Comparison of ENCODE assay signal across 11 mouse cellular contexts in the genomic region with DNA sequence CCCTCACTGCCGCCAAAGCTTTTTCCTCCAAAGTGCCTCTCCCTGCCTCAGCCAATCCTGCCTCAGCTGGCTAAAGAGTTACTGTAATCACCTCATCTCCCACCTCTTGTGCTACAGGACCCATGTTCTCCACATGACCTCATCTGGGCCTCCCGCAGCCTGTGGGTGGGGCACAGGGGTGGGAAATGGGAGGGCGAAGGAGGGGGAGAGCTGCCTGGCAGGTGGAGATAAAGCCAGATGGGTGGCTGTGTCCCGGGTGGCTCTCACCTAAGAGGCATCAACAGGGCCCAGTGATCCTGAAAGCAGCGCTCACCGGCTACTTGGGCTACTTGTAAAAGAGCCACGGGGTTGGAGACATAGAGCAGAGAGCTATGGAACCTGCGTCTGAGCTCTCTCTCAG. TPM values are rescaled to one million over a fixed set of nuclear protein-coding genes. Genes with fewer than 3 reads are reported as not detected.
DNase-seq lines count a peak whose midpoint lies in the region; ATAC-seq and TF ChIP-seq lines count a peak whose summit lies in the region.
"Had no signal": no experiment of that assay in that cellular context is flagged by ENCODE, and none has a peak within 500 bp of the region (broad histone marks: within the 10 kb centered on the region; RNA-seq: fewer than 3 reads in every experiment).

No protein-coding gene starts in this region.

- H3K27me3 ChIP-seq in kidney, postnatal 0 days (ENCODE audit: insufficient read depth, low read length) = no peaks in the 10 kb centered on the region
- H3K27me3 ChIP-seq in kidney, embryonic 14.5 days (ENCODE audit: control insufficient read depth, insufficient read depth, low read length) = no peaks in the 10 kb centered on the region
- H3K27me3 ChIP-seq in embryonic facial prominence, embryonic 10.5 days (replicated peaks; ENCODE audit: low read depth, poor library complexity, severe bottlenecking) = 0 out of 2 replicates have a peak, but pooled peaks cover 5% of the 10 kb centered on the region
- H3K27me3 ChIP-seq in limb, embryonic 10.5 days (ENCODE audit: low read depth, poor library complexity, severe bottlenecking) = no peaks in the 10 kb centered on the region
- H3K27me3 ChIP-seq: forebrain, embryonic 12.5 days; neural tube, embryonic 12.5 days had no signal

- no peak for TF ChIP-seq CTCF in kidney, postnatal 0 days (IDR thresholded peaks at IDR 0.05; ENCODE audit: low read depth)

- H3K4me1 ChIP-seq in kidney, postnatal 0 days (replicated peaks; ENCODE audit: insufficient read depth, low read length) = peaks cover 8% of the 10 kb centered on the region; the same call in 1 of the 2 replicates
- H3K4me1 ChIP-seq in kidney, embryonic 14.5 days (ENCODE audit: control insufficient read depth, insufficient read depth, low read length) = no peaks in the 10 kb centered on the region
- H3K4me1 ChIP-seq in embryonic facial prominence, embryonic 10.5 days = peaks cover 52% of the 10 kb centered on the region
- peaks cover 25% of the 10 kb centered on the region for H3K4me1 ChIP-seq in limb, embryonic 10.5 days
- H3K4me1 ChIP-seq: neural tube, embryonic 12.5 days had no signal

- no peaks in the 10 kb centered on the region for H3K9me3 ChIP-seq in kidney, postnatal 0 days (replicated peaks; ENCODE audit: low read length)
- H3K9me3 ChIP-seq in kidney, embryonic 14.5 days (ENCODE audit: control insufficient read depth, low read length) = no peaks in the 10 kb centered on the region
- H3K9me3 ChIP-seq in embryonic facial prominence, embryonic 10.5 days = no peaks in the 10 kb centered on the region
- no peaks in the 10 kb centered on the region for H3K9me3 ChIP-seq in limb, embryonic 10.5 days (replicated peaks)
- H3K9me3 ChIP-seq: forebrain, embryonic 12.5 days; neural tube, embryonic 12.5 days had no signal

- H3K4me2 ChIP-seq in kidney, postnatal 0 days (ENCODE audit: low read length) = no peak overlapping the region
- H3K4me2 ChIP-seq in kidney, embryonic 14.5 days (replicated peaks; ENCODE audit: low read depth, low read length) = no peak overlapping the region
- H3K4me2 ChIP-seq: forebrain, embryonic 12.5 days; neural tube, embryonic 12.5 days had no signal

- H3K36me3 ChIP-seq in kidney, postnatal 0 days (ENCODE audit: insufficient read depth, low read length) = no peaks in the 10 kb centered on the region
- no peaks in the 10 kb centered on the region for H3K36me3 ChIP-seq in kidney, embryonic 14.5 days (ENCODE audit: control insufficient read depth, insufficient read depth, low read length)
- no peaks in the 10 kb centered on the region for H3K36me3 ChIP-seq in embryonic facial prominence, embryonic 10.5 days (replicated peaks)
- no peaks in the 10 kb centered on the region for H3K36me3 ChIP-seq in limb, embryonic 10.5 days
- H3K36me3 ChIP-seq: forebrain, embryonic 12.5 days; neural tube, embryonic 12.5 days had no signal

- DNase-seq in kidney, postnatal 0 days (ENCODE audit: low spot score) = no peak
- no peak for DNase-seq in embryonic facial prominence, embryonic 10.5 days (ENCODE audit: low spot score)
- no peak for DNase-seq in limb, embryonic 10.5 days (ENCODE audit: low spot score)
- peak; percentile 59 to 70 for DNase-seq in spleen, postnatal 14 days (ENCODE audit: low spot score in 2 of 2)
- no peak for DNase-seq in natural killer cell, adult 2 months (ENCODE audit: low spot score in 2 of 2)
- DNase-seq in frontal cortex, postnatal 14 days (ENCODE audit: low spot score in 2 of 2) = no peak
- DNase-seq: right cerebral cortex, postnatal 25 days had no signal

- H3K4me3 ChIP-seq in kidney, postnatal 0 days (replicated peaks; ENCODE audit: low read depth, low read length) = no peak overlapping the region
- no peak overlapping the region for H3K4me3 ChIP-seq in kidney, embryonic 14.5 days (ENCODE audit: low read length)
- H3K4me3 ChIP-seq in embryonic facial prominence, embryonic 10.5 days = no peak overlapping the region
- no peak overlapping the region for H3K4me3 ChIP-seq in limb, embryonic 10.5 days
- H3K4me3 ChIP-seq: forebrain, embryonic 12.5 days; neural tube, embryonic 12.5 days had no signal

- 0 out of 2 replicates have a peak overlapping the region, but pooled peaks have one; percentile 16 for H3K27ac ChIP-seq in kidney, postnatal 0 days
- no peak overlapping the region for H3K27ac ChIP-seq in kidney, embryonic 14.5 days (ENCODE audit: low read depth, low read length)
- H3K27ac ChIP-seq in embryonic facial prominence, embryonic 10.5 days (replicated peaks) = peak overlapping the region; percentile 67
- H3K27ac ChIP-seq in limb, embryonic 10.5 days = peak overlapping the region; percentile 37; the same call in 1 of the 2 replicates
- H3K27ac ChIP-seq: forebrain, embryonic 12.5 days; neural tube, embryonic 12.5 days had no signal

- H3K9ac ChIP-seq in kidney, postnatal 0 days (ENCODE audit: low read depth, low read length) = no peak overlapping the region
- H3K9ac ChIP-seq in kidney, embryonic 14.5 days (ENCODE audit: low read depth, low read length) = no peak overlapping the region
- H3K9ac ChIP-seq: forebrain, embryonic 12.5 days; neural tube, embryonic 12.5 days had no signal

- WGBS in kidney, postnatal 0 days = 49% methylated on average over 8 of the region's 8 CpGs
- 59% methylated on average over 8 of the region's 8 CpGs for WGBS in kidney, embryonic 14.5 days
- WGBS in embryonic facial prominence, embryonic 10.5 days = 71% methylated on average over 8 of the region's 8 CpGs
- WGBS in limb, embryonic 10.5 days = 80% methylated on average over 8 of the region's 8 CpGs

- no peak for ATAC-seq in kidney, postnatal 0 days (replicated peaks; ENCODE audit: low FRiP score, low read depth)
- no peak for ATAC-seq in kidney, embryonic 14.5 days (ENCODE audit: low FRiP score, low TSS enrichment)
- no peak for ATAC-seq in inflammation-experienced regulatory T-cells, adult 6 months

RNA-seq across cellular contexts. Expression of a gene that starts 44.9 kb away (rescaled TPM):
- 34.3 and 37.5 TPM in 2 replicates for polyA plus RNA-seq in kidney, postnatal 0 days (2015; fragmentation: Nextera tagmentation; extraction: Ambion mirVana)
- polyA plus RNA-seq in kidney, embryonic 14.5 days (2014; fragmentation: Nextera tagmentation; extraction: Ambion mirVana) = 5.9 and 10.2 TPM in 2 replicates
- 12.9 and 18.7 TPM in 2 replicates for polyA plus RNA-seq in embryonic facial prominence, embryonic 10.5 days (2016; fragmentation: Nextera tagmentation; extraction: Ambion mirVana)
- 5.1 and 7.9 TPM in 2 replicates for polyA plus RNA-seq in limb, embryonic 10.5 days (2016; fragmentation: Nextera tagmentation; extraction: Ambion mirVana)
- polyA plus RNA-seq in inflammation-experienced regulatory T-cells, adult 6 months (2017; shearing (Covaris generic)) = 1 to 10 TPM in 2 of 3 experiments, under 1 TPM in 1; 0.43 to 1.4 (median 1.4) TPM

Comparison
In these comparisons a context has a peak if more than half of its experiments do, and no peak if none do; other contexts are left out.
1. DNase-seq: peak in spleen, postnatal 14 days (2 of 2); none in kidney, postnatal 0 days (single experiment), embryonic facial prominence, embryonic 10.5 days (single experiment), limb, embryonic 10.5 days (single experiment), natural killer cell, adult 2 months (0 of 2) and frontal cortex, postnatal 14 days (0 of 2).